Mouse (Mus musculus) kidney, adult 2 months (tissue): Measurements from ENCODE around the gene Pole3.

Experiments used
- CTCF ChIP-seq: fragments of 200-500 bp; conservative IDR thresholded peaks from 2 replicates; pipeline ENCODE4 v1.5.1; 2011; ENCODE audit warnings: low read depth, mild to moderate bottlenecking, control low read depth, low read length, moderate library complexity, mixed read lengths; ENCODE audit not compliant: insufficient read depth, insufficient read length
- POLR2A ChIP-seq: fragments of 200-500 bp; IDR thresholded peaks from one replicate; pipeline ENCODE4 v1.6.1; 2011; ENCODE audit warnings: low read depth, low read length, control low read depth

- TF ChIP-seq CTCF (no peak), POLR2A (no peak)
These were observed 37.7 kb downstream of the Pole3 start for GRCm38 (mm10) chr4:62487172-62487571.
